Mouse (Mus musculus) heart, postnatal 0 days (tissue): ENCODE results near the gene Sorbs2.

Source experiments
- CTCF ChIP-seq: IDR thresholded peaks from 2 replicates; pipeline ENCODE4 v1.5.1; 2016; ENCODE audit warnings: antibody characterized with exemption, control low read depth, low read depth
- EP300 ChIP-seq: IDR thresholded peaks from 2 replicates; pipeline ENCODE4 v1.6.1; 2016; ENCODE audit warnings: antibody characterized with exemption, low read depth

GRCm38 (mm10) chr8:45729850-45730382, 222.3 kb downstream of the Sorbs2 start:
- TF ChIP-seq CTCF, result no peak
- TF ChIP-seq EP300, result no peak
